Mouse (Mus musculus) kidney, postnatal 0 days (tissue): ENCODE results near the gene Atp6v0a4. TPM values are rescaled to one million over a fixed set of nuclear protein-coding genes. Genes with fewer than 3 reads are reported as not detected.
A peak's percentile ranks its signal among the peaks of the same experiment; 100 is the strongest.

ENCODE experiments used
- ATAC-seq: fragments of 200-750 bp; cut with Nextera tagmentation; replicated peaks from 2 replicates; pipeline ENCODE4 v1.8.0; 2017; ENCODE audit warnings: low read depth, moderate number of reproducible peaks, moderate TSS enrichment, moderate library complexity; ENCODE audit not compliant: low FRiP score
- DNase-seq: peaks from one replicate; pipeline ENCODE4 v3.0.0-alpha.2; 2016; ENCODE audit warnings: low spot score
- H3K27ac ChIP-seq: fragments of 300-500 bp; sonication (generic); 2 replicates; pipeline ENCODE4 v1.5.1; 2014; ENCODE audit warnings: mild to moderate bottlenecking
- H3K27me3 ChIP-seq: fragments of 300-500 bp; sonication (generic); 2 replicates; pipeline ENCODE4 v1.6.1; 2014; ENCODE audit warnings: low read length, mixed read lengths; ENCODE audit not compliant: insufficient read depth
- H3K36me3 ChIP-seq: fragments of 300-500 bp; sonication (generic); 2 replicates; pipeline ENCODE4 v1.6.1; 2014; ENCODE audit warnings: low read length, mixed read lengths; ENCODE audit not compliant: insufficient read depth
- H3K4me1 ChIP-seq: fragments of 300-500 bp; sonication (generic); replicated peaks from 2 replicates; pipeline ENCODE4 v1.6.1; 2014; ENCODE audit warnings: antibody characterized with exemption, low read length, mixed read lengths; ENCODE audit not compliant: insufficient read depth
- H3K4me2 ChIP-seq: fragments of 300-500 bp; sonication (generic); 2 replicates; pipeline ENCODE4 v1.6.1; 2014; ENCODE audit warnings: mild to moderate bottlenecking, low read length, moderate library complexity, mixed read lengths
- H3K4me3 ChIP-seq: fragments of 300-500 bp; sonication (generic); replicated peaks from 2 replicates; pipeline ENCODE4 v1.5.1; 2014; ENCODE audit warnings: low read depth, low read length
- H3K9ac ChIP-seq: fragments of 300-500 bp; sonication (generic); 2 replicates; pipeline ENCODE4 v1.6.1; 2014; ENCODE audit warnings: low read depth, low read length
- H3K9me3 ChIP-seq: fragments of 300-500 bp; sonication (generic); replicated peaks from 2 replicates; pipeline ENCODE4 v1.6.1; 2016; ENCODE audit warnings: low read length, inconsistent platforms, mixed read lengths
- CTCF ChIP-seq: IDR thresholded peaks from 2 replicates; pipeline ENCODE4 v1.5.1; 2016; ENCODE audit warnings: antibody characterized with exemption, low read depth, mild to moderate bottlenecking, moderate library complexity
- WGBS: fragments of 180-500 bp; shearing (Covaris S2); extraction: QIAGEN DNeasy Blood & Tissue Kit; methylation state at CpG from one replicate; pipeline ENCODE4 v1.1.7; 2014; 5-methylcytosine and 5-hydroxymethylcytosine counted together
- polyA plus RNA-seq: library from polyadenylated mRNA; unstranded; fragments of >200 nt; fragmentation: Nextera tagmentation; extraction: Ambion mirVana; gene quantifications from 2 replicates; pipeline ENCODE4 v1.2.1, GENCODE M21; 2015

Atp6v0a4 gene
- polyA plus RNA-seq, 1 experiment from 2014 or later, result 37.9 TPM

DNA sequence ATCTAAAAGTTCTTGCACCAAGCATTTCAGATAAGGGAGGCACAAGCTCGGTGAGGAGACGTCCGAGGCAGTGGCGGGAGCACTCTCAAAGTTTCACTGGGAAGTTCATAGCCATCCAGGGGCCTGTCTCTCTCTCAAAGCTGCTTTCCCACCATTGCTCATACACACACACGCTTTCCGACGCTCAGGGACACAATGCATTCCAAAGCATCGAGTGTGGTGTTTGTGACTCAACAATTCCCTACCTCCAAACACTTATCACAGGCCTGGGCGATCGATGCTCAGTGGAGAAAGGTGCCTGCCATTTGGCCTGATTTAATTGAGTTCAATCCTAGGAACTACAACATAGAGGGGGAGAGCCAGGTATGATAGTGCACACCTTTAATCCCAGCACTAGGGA is 29.7 kb downstream of the Atp6v0a4 start:
- DNase-seq, result no peak
- Histone ChIP-seq H3K9ac (no peak overlapping the region), H3K4me2 (no peak overlapping the region), H3K36me3 (0 out of 2 replicates have a peak, but pooled peaks cover 4% of the 10 kb centered on the region), H3K4me1 (no peaks in the 10 kb centered on the region), H3K27me3 (no peaks in the 10 kb centered on the region), H3K4me3 (no peak overlapping the region), H3K27ac (no peak overlapping the region), H3K9me3 (no peaks in the 10 kb centered on the region)
- TF ChIP-seq CTCF, result no peak
- ATAC-seq, result no peak
- 87% methylated on average over 10 of the region's 10 CpGs for WGBS

- Histone ChIP-seq H3K4me3 (no peak overlapping the region), H3K9me3 (no peaks in the 10 kb centered on the region), H3K27ac (no peak overlapping the region), H3K4me2 (no peak overlapping the region), H3K9ac (no peak overlapping the region), H3K27me3 (no peaks in the 10 kb centered on the region), H3K36me3 (0 out of 2 replicates have a peak, but pooled peaks cover 4% of the 10 kb centered on the region), H3K4me1 (no peaks in the 10 kb centered on the region)
- TF ChIP-seq CTCF, result no peak
- WGBS, result 94% methylated on average over 8 of the region's 8 CpGs
- ATAC-seq (no peak), DNase-seq (no peak)
These were observed 31.8 kb downstream of the Atp6v0a4 start for GRCm38 (mm10) chr6:38092539-38092938.

DNA sequence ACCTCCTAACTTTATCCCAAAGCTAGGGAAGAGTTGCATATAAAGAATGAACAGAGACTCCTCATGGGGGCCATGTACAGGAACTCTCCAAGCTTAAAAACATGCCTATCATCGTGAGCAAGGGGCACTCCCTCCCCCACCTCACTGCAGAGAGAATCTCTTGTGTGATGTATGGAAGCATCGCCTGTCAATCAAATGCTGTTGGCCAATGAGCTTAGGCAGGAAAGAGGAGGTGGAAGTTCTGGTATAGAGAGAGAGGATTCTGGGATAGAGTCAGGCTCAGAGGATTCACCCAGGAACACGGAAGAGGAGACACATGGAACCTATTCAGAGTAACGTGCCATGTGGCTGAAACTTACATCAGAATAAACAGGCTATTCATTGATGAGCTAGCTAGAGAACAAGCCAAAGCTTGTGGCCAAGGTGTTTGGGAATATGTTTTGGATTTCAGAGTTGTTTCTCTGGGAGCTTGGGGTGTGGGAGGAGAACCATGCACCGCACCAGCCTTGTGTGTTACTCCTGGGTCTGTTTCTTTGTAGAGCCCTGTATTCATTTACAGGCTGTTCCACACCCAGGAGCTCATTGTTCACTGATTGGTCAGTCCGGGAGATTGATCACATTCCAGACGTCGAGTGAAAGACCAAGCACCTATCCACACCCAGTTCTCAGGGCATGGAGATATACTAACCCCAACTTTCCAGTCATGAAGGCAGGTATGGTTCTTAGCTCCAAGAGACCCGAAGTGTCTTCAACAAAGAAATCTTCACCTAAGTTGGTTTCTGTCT is 37.0 kb downstream of the Atp6v0a4 start:
- no peaks in the 10 kb centered on the region for H3K4me1 ChIP-seq
- no peak overlapping the region for H3K27ac ChIP-seq
- H3K4me3 ChIP-seq, result no peak overlapping the region
- no peaks in the 10 kb centered on the region for H3K27me3 ChIP-seq
- H3K4me2 ChIP-seq, result no peak overlapping the region
- no peak for DNase-seq
- H3K9ac ChIP-seq, result no peak overlapping the region
- H3K9me3 ChIP-seq, result no peaks in the 10 kb centered on the region
- TF ChIP-seq CTCF, result no peak
- ATAC-seq, result no peak
- no peaks in the 10 kb centered on the region for H3K36me3 ChIP-seq
- WGBS, result 79% methylated on average over 9 of the region's 9 CpGs

DNA sequence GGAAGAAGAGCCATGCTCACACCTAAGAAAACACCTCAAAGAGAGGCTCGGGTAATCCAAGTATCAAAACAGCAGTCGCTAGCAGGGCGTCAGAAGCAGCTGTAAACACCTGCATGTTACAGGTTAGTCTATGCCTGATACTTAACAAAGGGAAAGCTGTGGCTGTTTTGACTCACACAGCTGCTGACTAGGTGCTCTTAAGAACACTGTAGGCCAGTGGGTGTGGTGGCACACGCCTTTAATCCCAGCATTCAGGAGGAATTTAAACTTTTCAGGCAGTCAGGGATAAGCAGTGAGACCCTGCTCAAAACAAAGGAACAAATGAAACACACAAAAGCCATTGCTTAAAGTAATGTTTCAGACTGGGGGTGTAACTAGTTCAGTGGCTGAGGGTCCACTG is 41.2 kb downstream of the Atp6v0a4 start:
- H3K9ac ChIP-seq, result no peak overlapping the region
- no peak for ATAC-seq
- 47% methylated on average over 4 of the region's 4 CpGs for WGBS

DNA sequence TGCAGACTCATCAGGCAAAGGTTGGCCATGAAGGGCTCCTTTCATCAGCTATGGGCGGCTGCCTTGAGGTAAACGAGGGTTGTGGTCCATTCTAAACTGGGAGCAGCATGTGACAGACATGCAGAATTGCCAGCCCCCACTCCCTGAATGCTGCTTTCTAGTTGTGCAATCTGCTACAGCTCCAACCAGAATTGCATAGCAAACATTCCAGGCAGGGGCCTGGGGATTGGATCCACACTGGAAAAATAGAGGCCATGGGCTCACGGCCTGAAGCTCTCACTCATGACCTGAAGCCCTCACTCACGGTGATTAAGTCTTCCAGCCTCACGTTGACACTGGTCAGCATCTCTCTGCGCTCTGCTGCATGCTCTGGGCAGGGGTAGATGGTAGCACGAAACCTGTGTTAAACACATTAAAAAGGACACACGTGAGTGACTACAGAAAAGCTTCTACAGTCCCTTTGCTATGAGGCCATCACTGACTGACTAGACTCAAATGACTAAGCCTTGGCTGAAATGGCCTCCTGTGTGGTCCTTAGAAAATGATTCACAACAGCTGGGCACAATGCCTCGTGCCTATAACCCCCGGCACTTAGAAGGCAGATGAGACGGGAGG is 42.6 kb downstream of the Atp6v0a4 start:
- 0 out of 2 replicates have a peak, but pooled peaks cover 7% of the 10 kb centered on the region for H3K4me1 ChIP-seq
- H3K4me2 ChIP-seq, result no peak overlapping the region
- no peaks in the 10 kb centered on the region for H3K27me3 ChIP-seq
- no peaks in the 10 kb centered on the region for H3K36me3 ChIP-seq
- ATAC-seq (peak; percentile 91), DNase-seq (peak; percentile 80)
- H3K27ac ChIP-seq, result peak overlapping the region; percentile 71
- H3K9me3 ChIP-seq, result no peaks in the 10 kb centered on the region
- no peak overlapping the region for H3K9ac ChIP-seq
- 26% methylated on average over 11 of the region's 11 CpGs for WGBS
- no peak for TF ChIP-seq CTCF
- H3K4me3 ChIP-seq, result no peak overlapping the region

More for the DNA sequence above, 41.2 kb downstream of the Atp6v0a4 start:
- Histone ChIP-seq H3K36me3 (no peaks in the 10 kb centered on the region), H3K9me3 (no peaks in the 10 kb centered on the region), H3K27me3 (no peaks in the 10 kb centered on the region), H3K4me3 (no peak overlapping the region), H3K4me1 (0 out of 2 replicates have a peak, but pooled peaks cover 7% of the 10 kb centered on the region), H3K27ac (no peak overlapping the region), H3K4me2 (no peak overlapping the region)
- no peak for TF ChIP-seq CTCF
- no peak for DNase-seq

DNA sequence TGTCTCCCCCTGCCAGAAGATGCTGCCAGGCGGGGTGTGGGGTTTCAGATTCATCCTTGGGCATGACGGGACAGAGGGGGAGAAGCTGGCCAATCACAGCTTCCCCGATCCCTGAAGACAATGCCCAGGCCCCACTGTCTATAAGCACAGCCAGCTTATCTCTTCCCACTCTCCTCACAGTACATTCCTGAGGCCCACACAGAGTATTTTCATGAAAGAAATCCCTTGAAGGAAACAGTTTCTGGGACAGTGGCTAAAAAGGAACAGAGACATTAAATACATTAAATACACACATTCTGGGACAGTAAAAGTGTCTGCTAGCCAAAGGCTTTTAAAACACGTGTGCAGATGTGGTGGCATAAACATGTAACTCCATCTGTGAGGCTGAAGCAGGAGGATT is 44.0 kb downstream of the Atp6v0a4 start:
- WGBS, result 79% methylated on average over 4 of the region's 4 CpGs
- TF ChIP-seq CTCF, result no peak
- ATAC-seq, result no peak

More for the DNA sequence above, 44.0 kb downstream of the Atp6v0a4 start:
- H3K9ac ChIP-seq, result no peak overlapping the region
- H3K4me2 ChIP-seq, result no peak overlapping the region
- H3K27me3 ChIP-seq, result no peaks in the 10 kb centered on the region
- no peak overlapping the region for H3K27ac ChIP-seq
- H3K36me3 ChIP-seq, result no peaks in the 10 kb centered on the region
- DNase-seq, result no peak
- H3K4me3 ChIP-seq, result no peak overlapping the region
- H3K4me1 ChIP-seq, result 0 out of 2 replicates have a peak, but pooled peaks cover 7% of the 10 kb centered on the region
- H3K9me3 ChIP-seq, result no peaks in the 10 kb centered on the region
